Mouse (Mus musculus): ENCODE measurements around the gene Ffar4. TPM values are rescaled to one million over a fixed set of nuclear protein-coding genes. Genes with fewer than 3 reads are reported as not detected.

Gene Ffar4
- polyA plus RNA-seq, 1 experiment, result 21.8 TPM

DNA sequence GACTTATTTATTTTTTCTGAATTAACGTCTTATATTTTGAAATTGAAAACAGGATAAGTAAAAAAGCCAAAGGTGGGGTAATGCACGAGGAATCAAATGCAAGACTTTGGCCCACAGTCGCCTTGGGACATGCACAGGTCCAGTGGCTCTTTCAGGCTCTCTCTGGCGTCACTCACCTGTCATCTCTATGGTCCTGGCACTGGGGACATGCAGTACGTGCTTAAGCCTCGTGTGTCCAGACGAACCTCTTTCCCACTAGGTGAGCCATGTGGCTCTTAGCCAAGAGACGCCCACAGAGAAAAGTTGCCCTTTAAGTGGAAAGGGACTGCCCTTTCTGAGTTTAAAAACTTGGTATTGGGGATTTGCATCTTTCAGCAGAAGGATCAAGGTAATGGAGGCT lies 7.5 kb upstream of the Ffar4 start:
- no peak for DNase-seq
- WGBS, result 62% methylated on average over 8 of the region's 8 CpGs
- Histone ChIP-seq H3K4me1 (ENCODE audit: control insufficient read depth, insufficient read depth, low read length) (no peaks in the 10 kb centered on the region), H3K4me3 (replicated peaks; ENCODE audit: extremely low read depth, low read depth, low read length) (no peak overlapping the region)
- TF ChIP-seq CTCF (IDR thresholded peaks at IDR 0.05; ENCODE audit: insufficient read depth, low read length) (no peak), POLR2A (IDR thresholded peaks at IDR 0.05; ENCODE audit: borderline replicate concordance, extremely low read depth, low read depth, low read length) (no peak)

DNA sequence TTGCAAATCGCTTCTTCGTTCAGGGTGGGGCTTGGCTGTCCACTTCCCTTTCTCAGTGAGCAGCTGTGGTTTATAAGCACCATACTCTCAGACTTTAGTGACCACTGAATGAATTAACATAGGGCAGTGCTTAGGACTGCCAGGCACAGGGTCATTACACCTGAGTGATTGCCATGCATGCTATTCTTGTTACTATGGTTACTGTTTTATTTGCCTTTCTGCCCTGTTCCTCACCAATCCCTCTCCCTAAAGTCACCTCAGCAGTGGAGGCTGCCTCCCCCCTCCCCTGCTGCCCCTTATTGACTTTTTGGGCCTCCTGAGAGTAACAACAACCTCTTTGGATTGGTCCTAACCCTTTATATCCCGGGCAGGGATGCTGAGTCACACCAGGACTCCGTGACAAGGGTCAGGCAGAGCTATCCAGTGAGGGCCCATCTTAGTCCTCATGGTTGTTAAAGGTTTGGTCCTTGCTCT lies 5.3 kb upstream of the Ffar4 start:
- no peak for DNase-seq
- TF ChIP-seq CTCF (IDR thresholded peaks at IDR 0.05; ENCODE audit: insufficient read depth, low read length), result no peak
- TF ChIP-seq POLR2A (IDR thresholded peaks at IDR 0.05; ENCODE audit: borderline replicate concordance, extremely low read depth, low read depth, low read length), result no peak
- WGBS, result 57% methylated on average over 4 of the region's 4 CpGs
- no peaks in the 10 kb centered on the region for H3K4me1 ChIP-seq (ENCODE audit: control insufficient read depth, insufficient read depth, low read length)
- H3K4me3 ChIP-seq (replicated peaks; ENCODE audit: extremely low read depth, low read depth, low read length), result no peak overlapping the region

GRCm38 (mm10) chr19:38096231-38096630 lies 640 bp upstream of the Ffar4 start:
- no peak for DNase-seq
- H3K4me3 ChIP-seq (replicated peaks; ENCODE audit: extremely low read depth, low read depth, low read length), result no peak overlapping the region
- TF ChIP-seq CTCF (IDR thresholded peaks at IDR 0.05; ENCODE audit: insufficient read depth, low read length) (no peak), POLR2A (IDR thresholded peaks at IDR 0.05; ENCODE audit: borderline replicate concordance, extremely low read depth, low read depth, low read length) (no peak)
- WGBS, result 10% methylated on average over 4 of the region's 4 CpGs
- no peaks in the 10 kb centered on the region for H3K4me1 ChIP-seq (ENCODE audit: control insufficient read depth, insufficient read depth, low read length)

- TF ChIP-seq CTCF (IDR thresholded peaks at IDR 0.05; ENCODE audit: insufficient read depth, low read length) (no peak), POLR2A (IDR thresholded peaks at IDR 0.05; ENCODE audit: borderline replicate concordance, extremely low read depth, low read depth, low read length) (no peak)
- Histone ChIP-seq H3K4me1 (ENCODE audit: control insufficient read depth, insufficient read depth, low read length) (no peaks in the 10 kb centered on the region), H3K4me3 (replicated peaks; ENCODE audit: extremely low read depth, low read depth, low read length) (no peak overlapping the region)
- 89% methylated on average over 4 of the region's 4 CpGs for WGBS
- DNase-seq, result no peak
These were observed 11.0 kb downstream of the Ffar4 start for GRCm38 (mm10) chr19:38107871-38108270.

DNA sequence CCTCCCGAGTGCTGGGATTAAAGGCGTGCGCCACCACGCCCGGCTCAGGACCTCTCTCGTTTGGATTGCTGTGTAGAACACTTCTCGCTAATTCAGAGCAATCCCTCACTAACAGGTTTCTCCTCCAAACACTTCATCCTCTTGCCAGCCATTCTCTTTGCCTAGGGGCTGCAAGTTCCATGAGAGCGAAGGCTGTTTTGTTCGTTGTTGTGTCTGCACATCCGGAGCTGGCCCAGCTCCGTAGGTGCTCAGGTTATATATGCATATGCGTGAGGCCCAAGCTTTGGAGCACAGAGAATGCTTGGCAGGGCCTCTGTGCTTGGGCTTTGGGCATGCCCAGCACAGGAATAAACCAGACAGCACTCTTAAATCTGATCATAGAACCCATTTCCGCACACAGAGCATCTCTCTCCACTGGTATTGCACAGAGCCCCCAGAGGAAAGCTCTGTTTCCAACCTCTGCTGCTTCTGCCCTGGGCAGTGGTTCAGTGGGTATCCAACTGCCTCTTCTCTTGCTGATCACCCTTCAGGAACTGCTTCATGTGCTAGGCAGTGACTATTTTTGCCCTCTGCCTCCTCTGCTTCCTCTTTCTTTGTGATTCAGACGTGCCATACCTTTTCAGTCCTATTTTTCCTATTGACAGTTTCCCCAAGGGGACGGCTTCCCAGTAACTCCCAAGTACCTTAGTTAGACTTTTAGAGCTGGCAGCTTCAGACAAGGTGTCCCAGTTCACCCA lies 12.8 kb downstream of the Ffar4 start:
- H3K4me1 ChIP-seq (ENCODE audit: control insufficient read depth, insufficient read depth, low read length), result no peaks in the 10 kb centered on the region
- WGBS, result 86% methylated on average over 15 of the region's 15 CpGs
- no peak for TF ChIP-seq CTCF (IDR thresholded peaks at IDR 0.05; ENCODE audit: insufficient read depth, low read length)
- no peak for TF ChIP-seq POLR2A (IDR thresholded peaks at IDR 0.05; ENCODE audit: borderline replicate concordance, extremely low read depth, low read depth, low read length)
- H3K4me3 ChIP-seq (replicated peaks; ENCODE audit: extremely low read depth, low read depth, low read length), result no peak overlapping the region
- DNase-seq, result no peak

DNA sequence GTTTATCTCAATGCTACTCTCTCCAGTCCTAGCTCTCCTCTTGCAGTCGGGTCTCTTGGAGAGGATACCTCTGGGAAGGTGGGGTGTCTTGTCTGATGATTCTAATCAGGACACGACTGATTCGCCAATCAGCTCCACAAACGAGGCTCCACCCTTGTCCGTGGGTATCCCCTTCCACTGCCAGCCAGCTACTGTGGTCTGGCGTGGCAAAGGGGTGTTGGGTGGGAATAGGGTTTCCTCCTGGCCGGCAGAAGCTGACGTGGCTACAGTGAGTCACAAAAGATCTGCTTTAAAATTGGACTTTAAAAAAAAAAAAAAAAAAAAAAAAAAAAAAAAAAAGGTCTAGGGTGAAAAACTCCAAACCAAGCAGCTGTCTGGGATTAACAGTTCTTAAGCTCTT lies 14.2 kb downstream of the Ffar4 start:
- Histone ChIP-seq H3K4me1 (ENCODE audit: control insufficient read depth, insufficient read depth, low read length) (no peaks in the 10 kb centered on the region), H3K4me3 (replicated peaks; ENCODE audit: extremely low read depth, low read depth, low read length) (no peak overlapping the region)
- WGBS, result 71% methylated on average over 8 of the region's 8 CpGs
- TF ChIP-seq POLR2A (IDR thresholded peaks at IDR 0.05; ENCODE audit: borderline replicate concordance, extremely low read depth, low read depth, low read length) (no peak), CTCF (IDR thresholded peaks at IDR 0.05; ENCODE audit: insufficient read depth, low read length) (no peak)
- DNase-seq, result no peak

DNA sequence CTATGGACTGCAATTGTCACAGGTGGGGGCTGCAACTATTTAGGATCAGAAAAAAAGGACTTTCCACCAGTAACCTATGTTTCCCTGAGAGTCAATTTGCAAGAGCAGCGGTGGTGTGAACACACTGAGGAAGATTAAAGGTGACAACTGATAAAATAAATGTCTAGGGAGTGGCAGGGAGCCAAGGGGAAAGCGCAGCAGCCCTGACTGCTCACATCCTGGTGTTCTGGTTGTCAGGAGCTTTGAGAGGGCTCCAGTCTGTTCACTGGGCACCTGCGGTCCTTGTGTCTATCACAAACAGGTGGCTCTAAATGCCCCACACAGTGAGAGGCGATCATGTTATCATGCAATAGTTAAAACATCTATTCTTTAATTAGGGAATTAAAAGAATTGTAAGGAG lies 15.7 kb downstream of the Ffar4 start:
- no peak for DNase-seq
- H3K4me1 ChIP-seq (ENCODE audit: control insufficient read depth, insufficient read depth, low read length), result no peaks in the 10 kb centered on the region
- 43% methylated on average over 4 of the region's 4 CpGs for WGBS
- no peak for TF ChIP-seq POLR2A (IDR thresholded peaks at IDR 0.05; ENCODE audit: borderline replicate concordance, extremely low read depth, low read depth, low read length)
- TF ChIP-seq CTCF (IDR thresholded peaks at IDR 0.05; ENCODE audit: insufficient read depth, low read length), result no peak
- no peak overlapping the region for H3K4me3 ChIP-seq (replicated peaks; ENCODE audit: extremely low read depth, low read depth, low read length)

DNA sequence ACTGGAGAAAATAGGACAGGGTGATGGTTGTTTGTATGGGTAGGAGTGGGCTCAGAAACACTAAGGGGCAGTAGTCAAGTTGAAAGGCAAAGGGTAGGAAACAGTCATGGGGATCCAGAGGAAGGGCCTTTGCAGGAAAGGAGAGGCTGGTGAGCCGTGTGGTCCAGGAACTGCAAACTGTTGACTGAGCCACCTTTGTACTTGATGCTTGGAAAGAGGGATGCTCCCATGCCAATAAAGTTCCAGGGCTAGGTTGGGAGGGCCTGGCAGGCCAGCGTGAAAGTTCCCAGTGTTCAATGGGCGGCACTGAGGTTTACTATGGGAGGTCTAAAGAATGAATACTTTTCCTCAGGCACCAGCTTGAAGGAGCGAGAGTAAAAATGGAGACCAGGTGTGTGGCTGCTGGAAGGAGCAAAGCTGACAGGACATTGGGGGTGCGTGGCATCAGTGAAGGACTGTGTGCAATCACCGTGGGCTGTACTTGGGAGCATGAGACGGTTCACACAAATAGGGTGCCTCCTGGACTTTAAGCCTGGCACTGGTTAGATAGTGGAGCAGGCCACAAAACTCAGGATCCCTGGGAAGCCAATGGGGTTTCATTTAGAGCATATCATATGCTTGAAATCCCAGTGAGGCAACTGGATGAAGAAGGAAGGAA lies 18.1 kb downstream of the Ffar4 start:
- Histone ChIP-seq H3K4me3 (replicated peaks; ENCODE audit: extremely low read depth, low read depth, low read length) (no peak overlapping the region), H3K4me1 (ENCODE audit: control insufficient read depth, insufficient read depth, low read length) (no peaks in the 10 kb centered on the region)
- whole genome bisulfite sequencing, result 88% methylated on average over 7 of the region's 7 CpGs
- TF ChIP-seq POLR2A (IDR thresholded peaks at IDR 0.05; ENCODE audit: borderline replicate concordance, extremely low read depth, low read depth, low read length) (no peak), CTCF (IDR thresholded peaks at IDR 0.05; ENCODE audit: insufficient read depth, low read length) (no peak)
- DNase-seq, result no peak

- WGBS, result 82% methylated on average over 5 of the region's 5 CpGs
- no peak for DNase-seq
- Histone ChIP-seq H3K4me3 (replicated peaks; ENCODE audit: extremely low read depth, low read depth, low read length) (no peak overlapping the region), H3K4me1 (ENCODE audit: control insufficient read depth, insufficient read depth, low read length) (no peaks in the 10 kb centered on the region)
- TF ChIP-seq CTCF (IDR thresholded peaks at IDR 0.05; ENCODE audit: insufficient read depth, low read length), result no peak
- TF ChIP-seq POLR2A (IDR thresholded peaks at IDR 0.05; ENCODE audit: borderline replicate concordance, extremely low read depth, low read depth, low read length), result no peak
These were observed 23.4 kb downstream of the Ffar4 start for GRCm38 (mm10) chr19:38120123-38120760.

Measured in lung, adult 2 months (tissue).